Mouse (Mus musculus) hindbrain, embryonic 11.5 days (tissue): ENCODE results near the gene Cda. TPM values are rescaled to one million over a fixed set of nuclear protein-coding genes. Genes with fewer than 3 reads are reported as not detected.

ENCODE experiments used
- ATAC-seq: fragments of 200-750 bp; cut with Nextera tagmentation; 2 replicates; pipeline ENCODE4 v1.8.0; 2017; ENCODE audit warnings: mild to moderate bottlenecking, moderate TSS enrichment, moderate library complexity; ENCODE audit not compliant: low FRiP score
- DNase-seq: peaks from one replicate; pipeline ENCODE4 v3.0.0-alpha.2; 2015; ENCODE audit warnings: low spot score
- H3K27ac ChIP-seq: fragments of 300-500 bp; sonication (generic); 2 replicates; pipeline ENCODE4 v1.5.1; 2014; ENCODE audit warnings: mild to moderate bottlenecking, low read depth, low read length
- H3K27me3 ChIP-seq: fragments of 300-500 bp; sonication (generic); 2 replicates; pipeline ENCODE4 v1.6.1; 2014; ENCODE audit warnings: mild to moderate bottlenecking, low read length, moderate library complexity, mixed read lengths; ENCODE audit not compliant: control insufficient read depth, insufficient read depth
- H3K36me3 ChIP-seq: fragments of 300-500 bp; sonication (generic); 2 replicates; pipeline ENCODE4 v1.6.1; 2014; ENCODE audit warnings: mild to moderate bottlenecking, low read length, moderate library complexity, mixed read lengths; ENCODE audit not compliant: control insufficient read depth, insufficient read depth
- H3K4me1 ChIP-seq: fragments of 300-500 bp; sonication (generic); replicated peaks from 2 replicates; pipeline ENCODE4 v1.6.1; 2014; ENCODE audit warnings: low read length, mixed read lengths; ENCODE audit not compliant: control insufficient read depth, insufficient read depth
- H3K4me2 ChIP-seq: fragments of 300-500 bp; sonication (generic); replicated peaks from 2 replicates; pipeline ENCODE4 v1.6.1; 2014; ENCODE audit warnings: mild to moderate bottlenecking, low read depth, low read length
- H3K4me3 ChIP-seq: fragments of 300-500 bp; sonication (generic); 2 replicates; pipeline ENCODE4 v1.5.1; 2014; ENCODE audit warnings: low read depth, low read length
- H3K9ac ChIP-seq: fragments of 300-500 bp; sonication (generic); 2 replicates; pipeline ENCODE4 v1.6.1; 2014; ENCODE audit warnings: low read depth, low read length
- H3K9me3 ChIP-seq: fragments of 300-500 bp; sonication (generic); 2 replicates; pipeline ENCODE4 v1.6.1; 2016; ENCODE audit warnings: low read length; ENCODE audit not compliant: control insufficient read depth
- WGBS: fragments of 180-500 bp; shearing (Covaris S2); extraction: QIAGEN DNeasy Blood & Tissue Kit; methylation state at CpG from one replicate; pipeline ENCODE4 v1.1.7; 2014; 5-methylcytosine and 5-hydroxymethylcytosine counted together
- polyA plus RNA-seq: library from polyadenylated mRNA; unstranded; fragments of >200 nt; fragmentation: Nextera tagmentation; extraction: Ambion mirVana; gene quantifications from 2 replicates; pipeline ENCODE4 v1.2.1, GENCODE M21; 2014

The Cda gene
- polyA plus RNA-seq, 1 experiment from 2014 or later: 3.0 TPM

GRCm38 (mm10) chr4:138377526-138377925 lies 9.7 kb upstream of the Cda start:
- Histone ChIP-seq H3K4me3 (no peak overlapping the region), H3K27ac (no peak overlapping the region), H3K4me1 (peaks cover 3% of the 10 kb centered on the region; the same call in 1 of the 2 replicates), H3K27me3 (no peaks in the 10 kb centered on the region), H3K4me2 (no peak overlapping the region), H3K9me3 (no peaks in the 10 kb centered on the region), H3K9ac (no peak overlapping the region), H3K36me3 (no peaks in the 10 kb centered on the region)
- ATAC-seq: no peak
- 56% methylated on average over 6 of the region's 6 CpGs for WGBS
- peak; percentile 76 for DNase-seq

GRCm38 (mm10) chr4:138375117-138375516 lies 7.3 kb upstream of the Cda start:
- Histone ChIP-seq H3K4me1 (0 out of 2 replicates have a peak, but pooled peaks cover 3% of the 10 kb centered on the region), H3K27me3 (no peaks in the 10 kb centered on the region), H3K27ac (no peak overlapping the region), H3K9ac (no peak overlapping the region), H3K4me2 (no peak overlapping the region), H3K9me3 (no peaks in the 10 kb centered on the region), H3K36me3 (no peaks in the 10 kb centered on the region), H3K4me3 (no peak overlapping the region)
- 91% methylated on average over 3 of the region's 3 CpGs for WGBS
- no peak for DNase-seq
- no peak for ATAC-seq

DNA sequence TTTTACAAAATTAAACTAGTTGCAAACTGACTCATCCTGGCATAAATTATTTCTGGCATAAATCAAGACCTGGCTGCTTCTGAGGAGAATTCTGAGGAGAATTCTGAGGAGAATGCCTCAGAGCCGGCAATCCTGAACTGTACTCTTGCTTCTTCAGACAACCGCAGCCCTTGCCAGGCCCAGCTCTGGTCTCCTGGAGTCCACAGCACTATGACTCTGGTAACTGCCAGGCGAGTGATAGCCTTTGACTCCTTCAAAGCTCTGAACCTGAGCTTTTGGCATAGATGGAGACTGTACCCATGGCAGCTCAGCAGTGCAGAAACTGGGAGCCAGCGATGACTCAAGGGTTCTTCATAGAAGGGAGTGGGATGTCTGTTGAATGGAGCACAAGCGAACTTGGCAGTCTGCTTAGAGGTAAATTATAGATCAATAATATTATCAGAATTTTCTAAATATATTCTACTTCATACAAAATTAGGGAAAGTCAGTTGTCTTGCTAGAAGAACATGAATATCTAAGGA lies 3.3 kb upstream of the Cda start:
- peaks cover 7% of the 10 kb centered on the region for H3K27me3 ChIP-seq
- H3K27ac ChIP-seq: no peak overlapping the region
- H3K36me3 ChIP-seq: no peaks in the 10 kb centered on the region
- H3K4me3 ChIP-seq: no peak overlapping the region
- 90% methylated on average over 5 of the region's 5 CpGs for WGBS
- H3K4me2 ChIP-seq: no peak overlapping the region
- H3K4me1 ChIP-seq: no peaks in the 10 kb centered on the region
- DNase-seq (no peak), ATAC-seq (no peak)
- no peaks in the 10 kb centered on the region for H3K9me3 ChIP-seq
- no peak overlapping the region for H3K9ac ChIP-seq

DNA sequence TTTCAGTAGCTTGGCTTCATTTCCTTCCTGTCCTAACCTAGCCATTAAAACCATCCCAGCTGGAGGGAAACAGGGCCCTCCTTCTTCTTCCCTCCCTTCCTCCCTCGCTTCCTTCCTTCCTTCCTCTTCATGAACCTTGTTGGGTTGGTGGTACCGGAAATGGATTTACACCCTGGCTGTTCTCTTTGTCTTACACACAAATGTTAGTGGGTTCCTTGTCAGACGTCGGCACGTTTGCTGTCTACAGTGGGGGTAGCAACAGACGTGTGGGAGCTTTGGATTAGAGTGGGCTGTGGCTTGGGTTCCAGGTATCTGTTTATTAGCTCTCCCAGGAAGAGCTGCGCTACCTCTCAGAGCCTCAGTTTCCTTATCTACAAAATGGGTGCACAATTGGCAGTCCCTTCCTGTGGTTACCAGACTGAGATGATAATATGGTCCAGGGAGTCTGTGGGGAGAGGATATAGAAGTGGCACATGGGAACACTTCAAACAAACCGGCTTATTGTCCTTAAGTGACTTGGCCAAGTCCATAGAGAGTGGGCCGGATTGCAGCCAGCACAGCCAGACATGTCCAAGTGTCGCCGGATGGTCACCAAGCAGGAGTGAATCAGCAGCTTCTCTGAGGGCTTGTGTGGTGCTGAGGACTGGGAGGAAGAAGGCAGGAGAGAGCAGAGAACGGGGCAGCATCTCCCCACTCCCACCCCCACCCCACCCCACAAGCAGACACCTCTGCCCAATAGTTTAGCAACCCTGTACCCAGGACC lies 887 bp upstream of the Cda start:
- 85% methylated on average over 12 of the region's 12 CpGs for WGBS
- H3K9ac ChIP-seq: no peak overlapping the region
- no peak overlapping the region for H3K4me3 ChIP-seq
- no peak for ATAC-seq
- no peak overlapping the region for H3K27ac ChIP-seq
- no peaks in the 10 kb centered on the region for H3K4me1 ChIP-seq
- no peak for DNase-seq
- no peaks in the 10 kb centered on the region for H3K36me3 ChIP-seq
- H3K4me2 ChIP-seq: no peak overlapping the region
- H3K9me3 ChIP-seq: no peaks in the 10 kb centered on the region
- H3K27me3 ChIP-seq: peaks cover 7% of the 10 kb centered on the region

- H3K9me3 ChIP-seq: no peaks in the 10 kb centered on the region
- no peak overlapping the region for H3K4me3 ChIP-seq
- no peak overlapping the region for H3K4me2 ChIP-seq
- no peaks in the 10 kb centered on the region for H3K36me3 ChIP-seq
- no peaks in the 10 kb centered on the region for H3K4me1 ChIP-seq
- DNase-seq: no peak
- H3K27ac ChIP-seq: no peak overlapping the region
- H3K9ac ChIP-seq: no peak overlapping the region
- ATAC-seq: no peak
- WGBS: 83% methylated on average over 2 of the region's 2 CpGs
- H3K27me3 ChIP-seq: peaks cover 7% of the 10 kb centered on the region
Measured at GRCm38 (mm10) chr4:138366561-138366960, 1.2 kb downstream of the Cda start.

- no peak overlapping the region for H3K9ac ChIP-seq
- no peaks in the 10 kb centered on the region for H3K9me3 ChIP-seq
- no peaks in the 10 kb centered on the region for H3K36me3 ChIP-seq
- 64% methylated on average over 5 of the region's 5 CpGs for WGBS
- DNase-seq: no peak
- H3K4me1 ChIP-seq: no peaks in the 10 kb centered on the region
- no peak overlapping the region for H3K4me3 ChIP-seq
- no peak for ATAC-seq
- H3K4me2 ChIP-seq: no peak overlapping the region
- H3K27me3 ChIP-seq: peaks cover 5% of the 10 kb centered on the region
- no peak overlapping the region for H3K27ac ChIP-seq
Measured at GRCm38 (mm10) chr4:138363511-138363910, 4.3 kb downstream of the Cda start.

DNA sequence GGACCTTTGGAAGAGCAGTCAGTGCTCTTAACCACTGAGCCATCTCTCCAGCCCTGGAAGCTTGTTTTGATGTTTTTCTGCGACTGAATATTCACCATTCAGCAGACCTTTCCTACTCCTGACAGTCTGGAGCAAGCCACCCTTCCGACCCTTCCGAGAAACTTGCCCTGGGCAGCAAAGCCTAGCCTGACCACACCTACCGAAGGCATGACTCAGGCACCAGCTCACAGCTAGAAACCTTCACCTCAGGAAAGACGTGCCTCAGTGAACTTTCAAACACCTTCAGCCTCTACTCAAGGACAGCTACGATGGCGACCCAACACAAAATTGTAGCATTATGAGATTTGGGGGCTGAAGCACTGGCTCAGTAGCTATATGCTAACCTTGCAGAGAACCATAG lies 4.9 kb downstream of the Cda start:
- ATAC-seq: no peak
- no peaks in the 10 kb centered on the region for H3K9me3 ChIP-seq
- 83% methylated on average over 7 of the region's 7 CpGs for WGBS

GRCm38 (mm10) chr4:138361370-138361821 lies 6.4 kb downstream of the Cda start:
- ATAC-seq (no peak), DNase-seq (peak; percentile 36)
- H3K27me3 ChIP-seq: no peaks in the 10 kb centered on the region
- H3K36me3 ChIP-seq: no peaks in the 10 kb centered on the region
- no peaks in the 10 kb centered on the region for H3K9me3 ChIP-seq
- H3K27ac ChIP-seq: no peak overlapping the region
- WGBS: 7% methylated on average over 11 of the region's 11 CpGs
- no peak overlapping the region for H3K4me3 ChIP-seq
- H3K4me2 ChIP-seq: peak overlapping the region; percentile 15; the same call in 1 of the 2 replicates
- H3K9ac ChIP-seq: 0 out of 2 replicates have a peak overlapping the region, but pooled peaks have one; percentile 21
- no peaks in the 10 kb centered on the region for H3K4me1 ChIP-seq

More for the DNA sequence above, 4.9 kb downstream of the Cda start:
- H3K4me3 ChIP-seq: no peak overlapping the region
- no peaks in the 10 kb centered on the region for H3K4me1 ChIP-seq
- DNase-seq: no peak
- no peak overlapping the region for H3K9ac ChIP-seq
- no peaks in the 10 kb centered on the region for H3K36me3 ChIP-seq
- no peak overlapping the region for H3K27ac ChIP-seq
- no peak overlapping the region for H3K4me2 ChIP-seq
- H3K27me3 ChIP-seq: peaks cover 5% of the 10 kb centered on the region

- no peak for DNase-seq
- no peaks in the 10 kb centered on the region for H3K4me1 ChIP-seq
Measured at GRCm38 (mm10) chr4:138358176-138358575, 9.6 kb downstream of the Cda start.

More at GRCm38 (mm10) chr4:138358176-138358575, 9.6 kb downstream of the Cda start:
- WGBS: 78% methylated on average over 3 of the region's 3 CpGs
- no peak overlapping the region for H3K9ac ChIP-seq
- H3K27me3 ChIP-seq: no peaks in the 10 kb centered on the region
- H3K27ac ChIP-seq: no peak overlapping the region
- H3K4me3 ChIP-seq: no peak overlapping the region
- H3K9me3 ChIP-seq: no peaks in the 10 kb centered on the region
- H3K36me3 ChIP-seq: no peaks in the 10 kb centered on the region
- ATAC-seq: no peak
- no peak overlapping the region for H3K4me2 ChIP-seq
